Mouse (Mus musculus) kidney, postnatal 0 days (tissue): ENCODE measurements around the gene Slc7a11. TPM values are rescaled to one million over a fixed set of nuclear protein-coding genes. Genes with fewer than 3 reads are reported as not detected.
A peak's percentile ranks its signal among the peaks of the same experiment; 100 is the strongest.

Experiments used
- ATAC-seq: fragments of 200-750 bp; cut with Nextera tagmentation; replicated peaks from 2 replicates; pipeline ENCODE4 v1.8.0; 2017; ENCODE audit warnings: low read depth, moderate number of reproducible peaks, moderate TSS enrichment, moderate library complexity; ENCODE audit not compliant: low FRiP score
- DNase-seq: peaks from one replicate; pipeline ENCODE4 v3.0.0-alpha.2; 2016; ENCODE audit warnings: low spot score
- H3K27ac ChIP-seq: fragments of 300-500 bp; sonication (generic); 2 replicates; pipeline ENCODE4 v1.5.1; 2014; ENCODE audit warnings: mild to moderate bottlenecking
- H3K27me3 ChIP-seq: fragments of 300-500 bp; sonication (generic); 2 replicates; pipeline ENCODE4 v1.6.1; 2014; ENCODE audit warnings: low read length, mixed read lengths; ENCODE audit not compliant: insufficient read depth
- H3K36me3 ChIP-seq: fragments of 300-500 bp; sonication (generic); 2 replicates; pipeline ENCODE4 v1.6.1; 2014; ENCODE audit warnings: low read length, mixed read lengths; ENCODE audit not compliant: insufficient read depth
- H3K4me1 ChIP-seq: fragments of 300-500 bp; sonication (generic); replicated peaks from 2 replicates; pipeline ENCODE4 v1.6.1; 2014; ENCODE audit warnings: antibody characterized with exemption, low read length, mixed read lengths; ENCODE audit not compliant: insufficient read depth
- H3K4me2 ChIP-seq: fragments of 300-500 bp; sonication (generic); 2 replicates; pipeline ENCODE4 v1.6.1; 2014; ENCODE audit warnings: mild to moderate bottlenecking, low read length, moderate library complexity, mixed read lengths
- H3K4me3 ChIP-seq: fragments of 300-500 bp; sonication (generic); replicated peaks from 2 replicates; pipeline ENCODE4 v1.5.1; 2014; ENCODE audit warnings: low read depth, low read length
- H3K9ac ChIP-seq: fragments of 300-500 bp; sonication (generic); 2 replicates; pipeline ENCODE4 v1.6.1; 2014; ENCODE audit warnings: low read depth, low read length
- H3K9me3 ChIP-seq: fragments of 300-500 bp; sonication (generic); replicated peaks from 2 replicates; pipeline ENCODE4 v1.6.1; 2016; ENCODE audit warnings: low read length, inconsistent platforms, mixed read lengths
- CTCF ChIP-seq: IDR thresholded peaks from 2 replicates; pipeline ENCODE4 v1.5.1; 2016; ENCODE audit warnings: antibody characterized with exemption, low read depth, mild to moderate bottlenecking, moderate library complexity
- WGBS: fragments of 180-500 bp; shearing (Covaris S2); extraction: QIAGEN DNeasy Blood & Tissue Kit; methylation state at CpG from one replicate; pipeline ENCODE4 v1.1.7; 2014; 5-methylcytosine and 5-hydroxymethylcytosine counted together
- polyA plus RNA-seq: library from polyadenylated mRNA; unstranded; fragments of >200 nt; fragmentation: Nextera tagmentation; extraction: Ambion mirVana; gene quantifications from 2 replicates; pipeline ENCODE4 v1.2.1, GENCODE M21; 2015

Slc7a11 gene
- polyA plus RNA-seq, 1 experiment from 2014 or later = 0.20 TPM

DNA sequence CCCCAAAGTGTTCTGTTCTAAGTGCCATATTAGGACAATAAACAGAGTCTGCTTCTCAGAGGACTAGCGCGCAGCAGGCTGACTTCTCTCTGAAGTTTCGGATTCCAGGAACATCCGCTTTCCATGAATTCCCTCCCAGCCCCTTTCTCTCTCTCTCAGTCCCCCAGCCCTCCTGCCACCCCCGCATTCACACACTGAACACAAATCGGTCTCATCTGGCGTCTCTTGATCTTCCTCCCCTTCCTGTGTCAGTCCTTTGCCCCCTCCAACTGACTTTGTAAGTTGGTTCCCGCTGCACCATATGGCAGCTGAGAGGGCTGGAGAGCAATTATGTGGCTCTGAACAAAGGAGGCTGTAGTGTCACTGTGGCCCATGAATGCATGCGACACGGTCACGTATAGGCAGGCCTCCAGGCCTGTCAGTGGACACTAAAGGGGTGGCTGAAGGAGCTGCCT, 577.3 kb downstream of the Slc7a11 start:
- Histone ChIP-seq H3K4me3 (no peak overlapping the region), H3K4me1 (peaks cover 6% of the 10 kb centered on the region; the same call in 1 of the 2 replicates), H3K36me3 (no peaks in the 10 kb centered on the region), H3K4me2 (peak overlapping the region; percentile 6; the same call in 1 of the 2 replicates), H3K9ac (no peak overlapping the region), H3K27ac (peak overlapping the region; percentile 66), H3K9me3 (no peaks in the 10 kb centered on the region), H3K27me3 (no peaks in the 10 kb centered on the region)
- 16% methylated on average over 11 of the region's 11 CpGs for WGBS
- no peak for TF ChIP-seq CTCF
- peak; percentile 82 for DNase-seq
- peak; percentile 49; the same call in 1 of the 2 replicates for ATAC-seq

DNA sequence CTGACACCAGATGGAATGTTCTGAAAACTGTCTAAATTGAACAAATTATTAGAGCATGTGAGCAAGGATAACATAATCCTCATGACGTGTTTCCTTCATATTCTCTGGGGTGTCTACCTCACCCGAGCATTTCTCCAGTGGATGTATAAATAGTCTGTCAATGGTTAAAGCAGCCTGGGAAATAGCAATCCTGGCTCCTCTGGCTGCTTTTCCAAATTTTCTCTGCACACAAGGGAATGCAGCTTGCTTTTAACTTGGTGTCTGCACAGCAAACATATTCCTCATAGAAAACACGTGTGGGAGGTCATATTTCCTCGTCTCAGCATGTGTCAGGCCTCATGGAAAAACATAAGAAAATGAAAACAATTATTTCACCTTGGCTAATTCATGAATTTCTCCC, 586.6 kb downstream of the Slc7a11 start:
- no peaks in the 10 kb centered on the region for H3K27me3 ChIP-seq
- DNase-seq (no peak), ATAC-seq (no peak)
- H3K4me2 ChIP-seq = no peak overlapping the region
- 47% methylated on average over 4 of the region's 4 CpGs for WGBS
- no peak overlapping the region for H3K4me3 ChIP-seq
- H3K36me3 ChIP-seq = no peaks in the 10 kb centered on the region
- H3K9me3 ChIP-seq = no peaks in the 10 kb centered on the region
- H3K4me1 ChIP-seq = no peaks in the 10 kb centered on the region
- no peak overlapping the region for H3K9ac ChIP-seq
- no peak overlapping the region for H3K27ac ChIP-seq
- no peak for TF ChIP-seq CTCF

DNA sequence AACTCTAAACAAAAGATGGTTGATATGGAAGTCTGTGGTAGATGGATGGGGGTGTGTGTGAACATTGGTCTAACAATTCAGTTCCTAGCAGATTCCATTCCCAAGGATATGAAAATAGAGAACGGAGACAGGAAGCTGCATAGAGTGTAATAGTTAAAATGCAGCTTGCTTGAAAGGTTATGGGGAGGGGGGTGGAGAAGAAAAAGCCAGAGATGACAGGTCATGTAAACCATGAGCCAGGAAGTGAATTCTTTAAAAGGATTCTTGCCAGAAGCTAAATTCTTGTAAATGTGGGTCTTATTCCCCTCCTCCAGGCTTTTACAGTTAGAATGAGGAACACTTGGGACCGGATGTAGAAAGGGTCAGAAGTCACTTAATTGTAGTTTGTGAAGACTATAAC, 589.1 kb downstream of the Slc7a11 start:
- H3K4me1 ChIP-seq = no peaks in the 10 kb centered on the region
- WGBS = 44% methylated on average over 2 of the region's 2 CpGs
- no peaks in the 10 kb centered on the region for H3K27me3 ChIP-seq
- no peak overlapping the region for H3K4me3 ChIP-seq
- ATAC-seq (no peak), DNase-seq (peak; percentile 88)
- H3K27ac ChIP-seq = no peak overlapping the region
- H3K4me2 ChIP-seq = no peak overlapping the region
- no peak for TF ChIP-seq CTCF
- no peaks in the 10 kb centered on the region for H3K36me3 ChIP-seq
- no peak overlapping the region for H3K9ac ChIP-seq
- no peaks in the 10 kb centered on the region for H3K9me3 ChIP-seq

DNA sequence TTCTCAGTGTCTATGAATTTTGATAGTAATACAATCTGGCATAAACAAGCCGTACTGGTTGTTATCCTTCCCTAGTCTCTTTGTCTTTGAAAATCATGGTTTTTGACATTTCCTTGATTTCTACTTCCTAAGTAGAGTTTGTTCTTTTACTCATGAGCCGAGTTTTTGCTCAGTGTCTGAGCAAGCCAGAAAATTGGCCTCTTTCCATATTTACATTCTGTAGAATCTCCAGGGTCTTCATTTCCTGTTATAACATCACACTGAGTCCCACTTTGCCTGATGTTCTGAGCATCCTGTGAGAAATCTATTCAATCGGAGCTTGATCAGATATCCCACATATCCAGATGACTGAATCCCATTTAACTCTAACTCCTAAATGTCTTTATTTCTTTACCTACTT, 600.4 kb downstream of the Slc7a11 start:
- WGBS = 60% methylated on average over 3 of the region's 3 CpGs
- H3K36me3 ChIP-seq = no peaks in the 10 kb centered on the region
- no peak overlapping the region for H3K9ac ChIP-seq
- no peak overlapping the region for H3K27ac ChIP-seq
- DNase-seq (no peak), ATAC-seq (no peak)
- no peaks in the 10 kb centered on the region for H3K27me3 ChIP-seq
- H3K4me3 ChIP-seq = no peak overlapping the region
- H3K4me2 ChIP-seq = no peak overlapping the region
- H3K9me3 ChIP-seq = no peaks in the 10 kb centered on the region
- TF ChIP-seq CTCF = no peak
- no peaks in the 10 kb centered on the region for H3K4me1 ChIP-seq
